Mouse (Mus musculus): Measurements from ENCODE around the gene Panx1. TPM values are rescaled to one million over a fixed set of nuclear protein-coding genes. Genes with fewer than 3 reads are reported as not detected.

Gene Panx1
- polyA plus RNA-seq, 1 experiment = not detected

GRCm38 (mm10) chr9:15002995-15003613 is 42.2 kb downstream of the Panx1 start:
- TF ChIP-seq GATA1 (IDR thresholded peaks at IDR 0.05; ENCODE audit: low read length) = no peak

DNA sequence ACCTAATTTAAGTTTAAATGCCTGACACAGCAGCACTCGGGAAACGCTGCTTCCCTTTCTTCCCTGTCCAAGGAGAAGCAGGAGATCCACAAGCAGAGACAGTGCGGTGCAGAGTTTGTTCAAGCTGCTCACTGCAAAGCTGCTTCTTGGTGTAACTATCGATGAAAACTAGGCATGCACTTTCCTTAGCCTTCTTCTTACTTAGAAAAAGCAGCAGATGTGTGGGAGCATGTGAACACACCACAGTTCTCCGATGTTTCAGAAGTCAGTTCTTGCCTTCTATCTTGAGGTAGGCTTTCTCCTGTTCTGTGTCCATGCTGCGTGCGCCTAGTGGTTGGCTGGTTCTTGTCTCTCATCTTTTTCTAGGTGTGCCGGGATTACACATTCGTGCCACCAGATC is 46.5 kb downstream of the Panx1 start:
- TF ChIP-seq GATA1 (IDR thresholded peaks at IDR 0.05; ENCODE audit: low read length) = no peak

DNA sequence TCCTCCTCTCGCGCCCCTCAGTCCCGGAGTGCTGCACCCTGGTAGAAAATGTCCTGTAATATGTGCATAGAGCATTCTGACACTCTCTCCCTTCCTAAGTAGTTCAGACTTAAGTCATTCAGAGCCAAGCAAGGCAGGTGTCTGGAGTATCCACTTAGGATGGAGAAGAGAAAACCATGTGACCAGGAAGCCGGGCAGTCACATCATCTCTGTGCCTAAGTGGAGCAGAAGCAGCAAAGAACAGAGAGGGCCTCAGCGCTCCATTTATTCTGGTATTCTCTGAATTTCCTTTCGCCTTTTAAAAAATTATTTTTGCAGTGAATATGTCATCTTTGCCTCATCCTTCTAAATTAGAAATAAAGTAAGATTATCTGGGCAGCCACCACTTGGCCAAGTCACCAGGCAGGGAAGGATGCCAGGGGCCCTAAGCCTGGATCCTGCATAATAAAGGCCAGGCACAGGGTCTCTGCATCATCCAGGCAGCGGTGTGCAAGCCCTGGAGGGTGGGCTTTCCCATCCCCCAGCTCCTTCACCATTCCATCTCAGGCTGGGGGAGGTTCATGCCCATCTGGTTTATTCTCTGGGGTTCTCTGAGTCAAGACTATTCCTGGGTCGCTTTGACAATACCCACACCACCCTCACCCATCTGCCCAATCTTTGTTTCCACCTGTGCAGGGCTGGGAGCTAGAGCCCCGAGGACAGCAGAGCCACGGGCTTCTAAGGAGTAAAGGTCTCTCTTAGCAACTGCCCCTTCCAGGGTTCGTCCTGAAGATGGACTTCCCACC is 47.8 kb downstream of the Panx1 start:
- TF ChIP-seq GATA1 (IDR thresholded peaks at IDR 0.05; ENCODE audit: low read length) = no peak

GRCm38 (mm10) chr9:14995525-14995924 is 49.8 kb downstream of the Panx1 start:
- no peak for TF ChIP-seq GATA1 (IDR thresholded peaks at IDR 0.05; ENCODE audit: low read length)

- no peak for TF ChIP-seq GATA1 (IDR thresholded peaks at IDR 0.05; ENCODE audit: low read length)
Observed at GRCm38 (mm10) chr9:14988606-14989293, 56.5 kb downstream of the Panx1 start.

DNA sequence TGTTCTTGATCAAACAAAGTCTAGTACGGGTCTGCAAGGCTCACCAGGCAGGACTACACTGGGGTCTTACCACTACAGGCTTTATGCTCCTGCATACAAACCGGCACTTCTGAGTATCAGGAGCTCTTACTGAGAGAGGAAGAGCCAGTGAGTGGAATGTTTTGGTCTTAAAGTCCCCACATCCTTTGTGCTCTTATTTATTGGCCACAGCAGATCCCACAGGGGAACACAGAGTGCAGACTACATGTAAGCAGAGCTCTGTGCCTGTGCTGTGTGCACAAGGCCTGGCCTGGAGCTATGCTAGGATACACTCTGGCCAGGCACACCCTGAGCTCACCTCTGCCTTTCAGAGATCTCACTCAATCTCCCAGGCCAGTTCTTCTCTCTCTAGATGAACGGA is 62.1 kb downstream of the Panx1 start:
- TF ChIP-seq GATA1 (IDR thresholded peaks at IDR 0.05; ENCODE audit: low read length) = no peak

- TF ChIP-seq GATA1 (IDR thresholded peaks at IDR 0.05; ENCODE audit: low read length) = no peak
Observed at GRCm38 (mm10) chr9:14982683-14983082, 62.6 kb downstream of the Panx1 start.

DNA sequence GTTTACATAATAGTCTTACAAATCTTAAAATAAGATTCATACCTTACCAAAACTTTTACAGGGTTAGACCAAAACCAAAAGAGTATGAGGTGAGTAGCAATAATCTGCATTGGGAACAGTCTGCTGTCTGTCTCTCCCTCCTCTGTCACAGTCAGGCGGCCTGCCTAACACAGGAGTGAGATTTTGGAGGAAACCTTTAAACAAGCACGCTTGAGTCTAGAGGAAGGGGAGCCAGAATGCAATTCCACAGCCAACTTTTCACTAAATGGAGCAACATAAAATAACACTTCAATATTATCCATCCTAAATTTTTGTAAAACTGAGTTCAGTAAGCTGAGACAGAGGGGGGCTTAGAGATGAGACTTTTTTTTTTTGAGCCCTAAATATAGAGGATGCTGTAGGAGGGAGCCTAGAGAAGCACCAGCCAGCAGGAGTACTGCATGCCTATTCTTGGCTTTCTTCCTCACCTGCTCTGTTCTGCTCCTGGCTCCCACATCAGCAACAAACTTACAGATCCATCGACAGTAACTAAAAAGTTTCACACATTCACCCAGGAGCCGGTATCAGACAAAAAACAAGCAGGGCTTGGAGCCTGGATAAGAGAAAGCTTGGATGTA is 63.6 kb downstream of the Panx1 start:
- no peak for TF ChIP-seq GATA1 (IDR thresholded peaks at IDR 0.05; ENCODE audit: low read length)

DNA sequence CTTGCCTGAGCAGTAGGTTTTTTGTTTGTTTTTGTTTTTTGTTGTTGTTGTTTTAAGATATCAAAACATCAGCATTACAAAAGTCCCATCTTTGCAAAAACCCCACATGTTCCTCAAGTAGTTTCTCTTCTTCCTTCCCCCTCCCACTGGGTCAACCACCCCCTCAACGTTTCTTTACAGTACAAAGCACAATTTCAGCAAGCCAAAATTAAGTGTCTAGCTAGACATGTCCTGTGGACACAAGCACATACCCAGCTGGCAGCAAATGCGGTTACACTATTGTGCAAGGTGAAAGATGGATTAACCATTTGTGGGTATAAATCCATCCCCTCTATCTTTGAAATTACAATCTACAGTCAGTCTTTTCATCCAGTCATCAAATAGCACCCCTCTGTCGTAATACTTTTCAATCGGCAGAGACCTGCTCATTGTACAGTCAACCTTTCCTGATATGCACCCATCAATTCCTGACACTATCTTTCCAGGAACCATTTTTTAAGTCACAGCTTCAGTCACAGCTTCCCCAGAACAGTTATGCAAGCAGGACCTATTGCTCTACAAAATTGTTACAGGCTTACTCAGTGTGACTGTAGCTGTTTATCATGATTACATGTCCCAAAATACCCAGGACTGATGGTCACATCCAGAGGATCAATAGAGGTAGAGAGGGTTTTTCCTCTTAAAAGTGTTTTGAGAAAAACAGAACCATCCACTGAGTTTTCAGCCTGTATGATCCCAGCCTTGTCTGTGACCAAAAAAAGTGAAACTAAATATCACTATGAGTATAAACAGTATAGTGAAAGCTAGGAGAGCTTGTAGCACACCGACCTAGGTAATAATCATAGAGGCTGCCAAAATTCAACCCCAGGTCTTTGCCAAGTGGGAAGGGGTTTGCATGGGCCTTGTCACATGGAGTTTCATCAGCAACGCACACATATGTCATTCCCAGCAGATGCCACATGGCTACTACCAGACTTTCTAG is 70.7 kb downstream of the Panx1 start:
- no peak for TF ChIP-seq GATA1 (IDR thresholded peaks at IDR 0.05; ENCODE audit: low read length)

GRCm38 (mm10) chr9:14973762-14974161 is 71.5 kb downstream of the Panx1 start:
- no peak for TF ChIP-seq GATA1 (IDR thresholded peaks at IDR 0.05; ENCODE audit: low read length)

DNA sequence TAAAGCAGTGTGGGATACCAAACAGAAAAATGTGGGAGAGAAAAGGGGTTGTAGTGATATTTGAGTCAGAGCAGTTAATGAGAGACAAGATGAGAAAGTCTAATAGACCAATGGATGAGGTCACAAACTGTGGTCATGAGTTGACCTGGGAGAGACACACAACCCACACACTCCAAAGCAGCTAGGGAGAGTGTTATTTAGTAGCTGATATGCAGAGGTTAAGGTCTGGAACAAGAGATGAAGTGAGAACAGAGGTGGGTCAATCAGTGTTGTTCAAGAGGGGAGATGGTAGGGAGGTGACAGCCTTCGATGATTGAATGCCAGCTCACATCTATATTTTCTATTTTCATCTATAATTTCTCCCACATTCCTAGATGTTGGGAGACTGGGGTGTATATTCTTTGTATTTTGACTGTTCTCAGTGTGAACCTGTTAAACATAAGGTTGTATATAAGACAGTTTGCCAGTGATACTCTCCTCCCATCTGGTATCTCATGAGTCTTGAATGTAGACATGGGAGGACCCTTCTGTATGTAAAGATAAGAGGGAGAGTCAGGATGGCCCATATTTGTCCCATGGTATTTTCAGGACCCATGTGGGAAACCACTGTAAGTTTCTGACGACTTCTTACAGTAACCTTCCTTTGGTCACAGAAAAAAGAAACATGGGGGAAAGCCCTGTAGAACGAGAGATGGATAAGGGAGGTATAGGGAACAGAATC is 74.3 kb downstream of the Panx1 start:
- TF ChIP-seq GATA1 (IDR thresholded peaks at IDR 0.05; ENCODE audit: low read length) = no peak

DNA sequence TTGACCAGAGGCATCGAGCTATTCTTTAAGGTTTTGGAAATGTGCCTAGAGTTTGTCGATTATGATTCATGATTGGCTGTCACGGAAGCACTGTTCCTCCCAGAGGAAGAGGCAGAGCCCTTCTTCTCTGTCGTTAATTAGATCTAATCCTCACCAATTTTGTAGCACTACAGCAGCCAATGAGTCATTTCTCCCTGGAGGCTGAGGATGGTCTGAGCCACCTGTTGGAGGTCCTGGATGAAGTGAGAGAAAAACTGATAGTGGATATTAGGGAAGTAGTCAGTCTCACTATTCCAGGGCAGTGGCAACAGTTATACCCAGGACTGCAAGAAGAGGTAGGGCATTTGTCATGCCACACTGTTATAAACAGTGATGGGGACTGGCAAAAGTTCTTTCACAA is 75.1 kb downstream of the Panx1 start:
- no peak for TF ChIP-seq GATA1 (IDR thresholded peaks at IDR 0.05; ENCODE audit: low read length)

DNA sequence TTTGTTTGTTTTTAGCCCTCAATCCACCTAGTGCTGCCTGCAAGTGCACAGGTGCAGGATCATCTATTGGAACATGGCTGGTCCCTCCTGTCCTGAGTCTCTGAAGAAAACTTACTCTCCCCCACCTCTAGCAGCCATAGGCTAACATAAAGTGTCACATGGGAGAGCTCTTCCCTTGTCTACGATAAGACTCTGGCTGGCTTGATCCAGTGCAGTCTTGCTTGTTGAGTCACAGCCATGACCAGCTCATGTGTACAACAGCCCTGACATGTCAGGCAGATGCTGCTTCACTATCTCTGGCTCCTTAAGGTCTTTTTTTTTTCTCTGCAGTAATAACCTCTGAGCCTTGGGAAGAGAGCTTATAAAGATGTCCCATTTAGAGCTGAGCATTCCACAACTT is 77.7 kb downstream of the Panx1 start:
- TF ChIP-seq GATA1 (IDR thresholded peaks at IDR 0.05; ENCODE audit: low read length) = no peak

DNA sequence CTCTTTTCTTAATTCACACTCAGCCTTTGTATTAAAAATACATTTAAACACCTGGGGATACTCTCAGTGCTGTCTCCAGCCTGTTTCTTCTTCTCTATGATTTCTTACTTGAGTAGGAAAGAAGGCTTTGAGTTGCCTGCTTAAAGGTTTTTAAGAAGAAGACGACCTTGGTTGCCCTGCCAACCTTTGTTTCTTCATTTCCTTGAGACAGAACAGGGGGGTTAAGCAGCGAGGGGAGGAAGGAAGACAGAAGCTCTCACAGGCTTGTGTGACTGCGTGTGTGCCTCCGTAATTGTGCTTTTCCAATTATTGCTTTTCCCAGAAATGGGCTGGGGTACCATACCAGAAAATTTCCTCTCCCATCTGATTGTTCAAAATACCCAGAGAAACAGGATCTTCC is 78.5 kb downstream of the Panx1 start:
- no peak for TF ChIP-seq GATA1 (IDR thresholded peaks at IDR 0.05; ENCODE audit: low read length)

All from G1E-ER4 (cell line).